Mouse (Mus musculus) forebrain, embryonic 14.5 days (tissue): ENCODE measurements at regions not wholly inside any gene's neighbourhood (a gene's known extent, or its start where the extent isn't known, plus 50 kb on each side); places are given as distances from the start of the nearest gene placed in this dataset.
A peak's percentile ranks its signal among the peaks of the same experiment; 100 is the strongest.

Experiments used
- ATAC-seq: fragments of 200-750 bp; cut with Nextera tagmentation; 2 replicates; pipeline ENCODE4 v1.8.0; 2017; ENCODE audit warnings: mild to moderate bottlenecking, moderate library complexity
- DNase-seq: peaks from one replicate; pipeline ENCODE4 v3.0.0-alpha.2; 2015; ENCODE audit warnings: low spot score
- H3K27ac ChIP-seq: fragments of 300-500 bp; sonication (generic); 2 replicates; pipeline ENCODE4 v1.5.1; 2014; ENCODE audit warnings: low read depth, mild to moderate bottlenecking, control low read depth, low read length, moderate library complexity
- H3K27me3 ChIP-seq: fragments of 300-500 bp; sonication (generic); replicated peaks from 2 replicates; pipeline ENCODE4 v1.6.1; 2014; ENCODE audit warnings: low read length, control low read depth, mixed read lengths; ENCODE audit not compliant: control insufficient read depth, insufficient read depth
- H3K36me3 ChIP-seq: fragments of 300-500 bp; sonication (generic); 2 replicates; pipeline ENCODE4 v1.6.1; 2014; ENCODE audit warnings: low read length, control low read depth; ENCODE audit not compliant: control insufficient read depth, insufficient read depth
- H3K4me1 ChIP-seq: fragments of 300-500 bp; sonication (generic); 2 replicates; pipeline ENCODE4 v1.6.1; 2014; ENCODE audit warnings: antibody characterized with exemption, low read length, control low read depth; ENCODE audit not compliant: control insufficient read depth, insufficient read depth
- H3K4me2 ChIP-seq: fragments of 300-500 bp; sonication (generic); 2 replicates; pipeline ENCODE4 v1.6.1; 2014; ENCODE audit warnings: mild to moderate bottlenecking, control low read depth, low read length
- H3K4me3 ChIP-seq: fragments of 300-500 bp; sonication (generic); 2 replicates; pipeline ENCODE4 v1.5.1; 2014; ENCODE audit warnings: low read depth, low read length, control low read depth
- H3K9ac ChIP-seq: fragments of 300-500 bp; sonication (generic); 2 replicates; pipeline ENCODE4 v1.6.1; 2014; ENCODE audit warnings: mild to moderate bottlenecking, low read length, control low read depth, moderate library complexity
- H3K9me3 ChIP-seq: fragments of 300-500 bp; sonication (generic); replicated peaks from 2 replicates; pipeline ENCODE4 v1.6.1; 2016; ENCODE audit warnings: low read length, control low read depth, mixed read lengths; ENCODE audit not compliant: control insufficient read depth
- WGBS: fragments of 180-500 bp; shearing (Covaris S2); extraction: QIAGEN DNeasy Blood & Tissue Kit; methylation state at CpG from one replicate; pipeline ENCODE4 v1.1.7; 2014; 5-methylcytosine and 5-hydroxymethylcytosine counted together

DNA sequence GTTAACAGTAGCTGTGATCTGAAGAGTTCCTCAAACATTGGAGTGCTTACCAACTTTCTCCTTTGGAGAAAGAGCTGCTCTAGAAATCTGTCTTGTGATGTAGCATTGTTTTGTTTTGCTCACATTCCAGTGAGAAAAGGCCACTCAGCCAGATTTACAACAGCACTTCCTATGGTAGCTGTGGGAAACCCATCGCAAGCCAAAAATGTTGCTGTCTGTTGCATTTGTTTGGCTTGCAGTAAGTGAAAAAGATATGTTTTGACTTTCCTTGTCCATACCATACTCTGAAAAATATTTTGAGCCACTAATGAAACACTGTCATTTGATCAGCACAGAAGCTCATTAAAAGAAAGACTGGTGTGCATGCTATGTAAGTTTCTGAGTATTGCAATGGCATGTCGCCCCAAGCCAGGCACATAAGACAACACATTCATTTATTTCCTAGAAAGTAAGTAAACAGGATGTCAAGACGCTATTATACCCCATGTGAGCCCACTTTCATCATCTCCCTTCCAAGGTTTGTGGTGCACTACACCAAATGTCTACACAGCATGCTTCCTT is 66.2 kb downstream of the Car2 start:
- H3K27me3 ChIP-seq, result no peaks in the 10 kb centered on the region
- H3K9me3 ChIP-seq, result no peaks in the 10 kb centered on the region
- H3K9ac ChIP-seq, result no peak overlapping the region
- H3K36me3 ChIP-seq, result no peaks in the 10 kb centered on the region
- no peak for DNase-seq
- 85% methylated on average over 3 of the region's 3 CpGs for WGBS
- H3K4me1 ChIP-seq, result no peaks in the 10 kb centered on the region
- no peak for ATAC-seq
- H3K27ac ChIP-seq, result no peak overlapping the region
- H3K4me2 ChIP-seq, result no peak overlapping the region
- no peak overlapping the region for H3K4me3 ChIP-seq

GRCm38 (mm10) chr3:14952951-14953350 is 66.9 kb downstream of the Car2 start:
- H3K27ac ChIP-seq, result no peak overlapping the region

DNA sequence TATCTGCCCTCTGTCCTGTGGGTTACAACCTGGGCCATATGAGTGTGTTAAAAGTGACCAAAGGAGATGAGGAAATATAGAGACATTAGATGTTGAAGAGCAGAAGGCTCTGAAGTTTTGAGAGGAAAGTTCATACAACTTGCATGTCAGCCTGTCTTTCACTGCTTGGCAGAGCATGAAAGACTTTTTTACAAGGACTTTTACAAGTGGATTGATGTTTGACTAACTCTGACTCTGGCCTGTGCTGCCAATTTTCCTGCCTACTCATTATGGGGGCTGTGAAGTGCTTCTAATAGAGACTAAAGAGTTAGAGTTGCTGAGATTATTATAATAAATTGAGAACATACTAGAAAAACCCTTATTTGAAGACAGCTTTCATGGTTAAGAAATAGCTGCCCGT is 71.4 kb downstream of the Car2 start:
- WGBS, result 71% methylated on average over 1 of the region's 1 CpGs
- no peak for DNase-seq

More at GRCm38 (mm10) chr3:14952951-14953350, 66.9 kb downstream of the Car2 start:
- no peaks in the 10 kb centered on the region for H3K27me3 ChIP-seq
- no peaks in the 10 kb centered on the region for H3K9me3 ChIP-seq
- H3K4me2 ChIP-seq, result no peak overlapping the region
- H3K36me3 ChIP-seq, result no peaks in the 10 kb centered on the region
- DNase-seq, result no peak
- 57% methylated on average over 3 of the region's 3 CpGs for WGBS
- no peak overlapping the region for H3K9ac ChIP-seq
- no peak overlapping the region for H3K4me3 ChIP-seq
- no peak for ATAC-seq
- no peaks in the 10 kb centered on the region for H3K4me1 ChIP-seq

GRCm38 (mm10) chr3:14958277-14958676 is 72.2 kb downstream of the Car2 start:
- H3K4me2 ChIP-seq, result no peak overlapping the region
- WGBS, result 86% methylated on average over 1 of the region's 1 CpGs
- no peaks in the 10 kb centered on the region for H3K27me3 ChIP-seq
- no peaks in the 10 kb centered on the region for H3K9me3 ChIP-seq
- no peak for DNase-seq
- no peak overlapping the region for H3K9ac ChIP-seq
- H3K27ac ChIP-seq, result no peak overlapping the region
- no peaks in the 10 kb centered on the region for H3K36me3 ChIP-seq
- H3K4me3 ChIP-seq, result no peak overlapping the region
- H3K4me1 ChIP-seq, result no peaks in the 10 kb centered on the region
- no peak for ATAC-seq

More for the DNA sequence above, 71.4 kb downstream of the Car2 start:
- no peaks in the 10 kb centered on the region for H3K9me3 ChIP-seq
- H3K4me1 ChIP-seq, result no peaks in the 10 kb centered on the region
- H3K9ac ChIP-seq, result no peak overlapping the region
- no peaks in the 10 kb centered on the region for H3K36me3 ChIP-seq
- no peak for ATAC-seq
- H3K4me2 ChIP-seq, result no peak overlapping the region
- H3K27ac ChIP-seq, result no peak overlapping the region
- H3K27me3 ChIP-seq, result no peaks in the 10 kb centered on the region
- H3K4me3 ChIP-seq, result no peak overlapping the region

- WGBS, result 0% methylated on average over 1 of the region's 1 CpGs
- H3K27me3 ChIP-seq, result no peaks in the 10 kb centered on the region
- H3K4me2 ChIP-seq, result no peak overlapping the region
- H3K36me3 ChIP-seq, result no peaks in the 10 kb centered on the region
- no peak overlapping the region for H3K27ac ChIP-seq
- DNase-seq, result peak; percentile 51
- no peaks in the 10 kb centered on the region for H3K9me3 ChIP-seq
- ATAC-seq, result peak; percentile 85
- H3K4me1 ChIP-seq, result no peaks in the 10 kb centered on the region
- no peak overlapping the region for H3K9ac ChIP-seq
- no peak overlapping the region for H3K4me3 ChIP-seq
These were observed 73.5 kb downstream of the Car2 start for GRCm38 (mm10) chr3:14959586-14959985.

- Histone ChIP-seq H3K27ac (no peak overlapping the region), H3K4me2 (no peak overlapping the region), H3K9ac (no peak overlapping the region), H3K27me3 (no peaks in the 10 kb centered on the region), H3K36me3 (no peaks in the 10 kb centered on the region), H3K4me3 (no peak overlapping the region), H3K4me1 (no peaks in the 10 kb centered on the region), H3K9me3 (no peaks in the 10 kb centered on the region)
- ATAC-seq (no peak), DNase-seq (no peak)
- WGBS, result 87% methylated on average over 5 of the region's 5 CpGs
These were observed 78.7 kb downstream of the Car2 start for GRCm38 (mm10) chr3:14964795-14965194.

- Histone ChIP-seq H3K36me3 (no peaks in the 10 kb centered on the region), H3K27me3 (no peaks in the 10 kb centered on the region), H3K4me2 (no peak overlapping the region), H3K27ac (no peak overlapping the region), H3K4me3 (no peak overlapping the region), H3K9me3 (no peaks in the 10 kb centered on the region), H3K4me1 (no peaks in the 10 kb centered on the region), H3K9ac (no peak overlapping the region)
- no peak for ATAC-seq
- 90% methylated on average over 5 of the region's 5 CpGs for WGBS
- no peak for DNase-seq
These were observed 79.5 kb downstream of the Car2 start for GRCm38 (mm10) chr3:14965438-14966044.

DNA sequence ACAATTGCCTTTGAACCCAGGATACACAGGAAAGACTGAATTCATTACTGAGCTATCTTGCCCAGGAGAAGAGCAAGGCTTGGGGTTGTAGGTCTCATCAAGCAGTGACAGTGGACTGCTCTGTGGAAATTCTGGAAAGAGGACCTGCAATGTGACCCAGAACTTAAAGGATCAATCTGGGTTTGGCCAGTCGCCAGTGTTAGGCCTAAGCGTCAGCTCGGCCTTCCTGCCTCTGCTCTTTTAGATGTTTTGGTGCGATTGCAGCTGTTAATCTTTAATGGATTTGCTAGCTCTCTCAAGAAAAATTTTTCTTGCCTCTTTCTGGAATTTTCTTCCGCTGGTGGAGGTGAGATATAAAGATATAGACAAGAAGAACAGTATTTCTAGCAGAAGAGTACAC is 81.2 kb downstream of the Car2 start:
- no peak overlapping the region for H3K9ac ChIP-seq
- no peaks in the 10 kb centered on the region for H3K36me3 ChIP-seq
- H3K27ac ChIP-seq, result no peak overlapping the region
- no peak overlapping the region for H3K4me2 ChIP-seq
- DNase-seq (no peak), ATAC-seq (no peak)
- 90% methylated on average over 5 of the region's 5 CpGs for WGBS
- no peaks in the 10 kb centered on the region for H3K27me3 ChIP-seq
- H3K4me1 ChIP-seq, result no peaks in the 10 kb centered on the region
- H3K4me3 ChIP-seq, result no peak overlapping the region
- no peaks in the 10 kb centered on the region for H3K9me3 ChIP-seq

DNA sequence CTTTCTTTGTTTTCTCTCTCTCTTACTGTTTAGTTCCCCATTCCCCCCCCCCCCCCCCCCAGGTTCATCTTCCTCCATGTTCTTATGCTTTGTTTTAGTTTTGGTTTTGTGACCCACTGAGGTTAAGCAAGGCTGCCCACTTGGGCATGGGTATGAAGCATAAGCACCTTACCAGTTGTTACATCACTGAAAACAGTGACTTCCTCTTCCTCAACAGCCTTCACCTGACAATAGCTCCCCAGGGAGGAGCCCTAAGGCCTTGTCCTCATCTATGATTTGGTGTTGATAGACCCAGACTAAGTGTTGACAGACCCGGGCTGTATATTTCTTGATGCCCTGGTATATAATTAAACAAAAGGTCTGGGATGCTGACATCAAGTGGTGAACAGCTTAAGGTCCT is 82.3 kb downstream of the Car2 start:
- no peaks in the 10 kb centered on the region for H3K36me3 ChIP-seq
- H3K9me3 ChIP-seq, result no peaks in the 10 kb centered on the region
- no peaks in the 10 kb centered on the region for H3K27me3 ChIP-seq
- no peak overlapping the region for H3K4me3 ChIP-seq
- ATAC-seq (no peak), DNase-seq (no peak)
- H3K9ac ChIP-seq, result no peak overlapping the region
- WGBS, result 63% methylated on average over 1 of the region's 1 CpGs
- H3K27ac ChIP-seq, result no peak overlapping the region
- no peaks in the 10 kb centered on the region for H3K4me1 ChIP-seq
- no peak overlapping the region for H3K4me2 ChIP-seq
